Mouse (Mus musculus): Measurements from ENCODE around the gene Phb. TPM values are rescaled to one million over a fixed set of nuclear protein-coding genes. Genes with fewer than 3 reads are reported as not detected.

Gene Phb
- total and polyA plus RNA-seq, 2 experiments from 2014 or later = 132 to 207 TPM

DNA sequence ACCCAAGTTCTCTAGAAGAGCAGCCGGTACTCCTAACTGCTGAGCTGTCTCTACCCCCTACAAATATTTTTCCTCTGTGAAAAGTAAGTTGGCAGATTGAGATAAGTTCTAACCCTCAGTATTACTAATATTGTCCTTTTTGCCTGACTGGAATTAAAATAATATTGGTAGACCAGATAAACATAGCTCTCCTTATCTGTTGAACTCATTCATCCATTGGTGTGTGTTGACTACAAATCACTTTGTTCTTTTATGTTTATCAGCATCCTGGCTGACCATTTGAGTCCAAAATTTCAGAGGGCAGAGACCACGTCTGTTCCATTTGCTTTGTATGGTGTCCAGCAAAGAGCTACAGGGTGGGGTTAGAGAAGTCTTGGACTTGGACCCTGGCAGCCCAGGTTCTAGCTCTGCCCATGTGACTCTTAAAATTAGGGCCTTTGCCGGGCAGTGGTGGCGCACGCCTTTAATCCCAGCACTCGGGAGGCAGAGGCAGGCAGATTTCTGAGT lies 42.8 kb downstream of the Phb start:
- no peak for ATAC-seq (ENCODE audit: low FRiP score)
- Histone ChIP-seq H3K27ac (ENCODE audit: low read depth, low read length) (no peak overlapping the region), H3K4me1 (ENCODE audit: insufficient read depth, low read length) (no peaks in the 10 kb centered on the region; the same call in 1 of the 2 replicates), H3K36me3 (ENCODE audit: insufficient read depth, low read length) (no peaks in the 10 kb centered on the region), H3K27me3 (ENCODE audit: insufficient read depth, low read length) (no peaks in the 10 kb centered on the region), H3K4me3 (ENCODE audit: low read depth, low read length) (no peak overlapping the region), H3K9me3 (ENCODE audit: low read length) (no peaks in the 10 kb centered on the region), H3K4me2 (ENCODE audit: low read depth, low read length, poor library complexity, severe bottlenecking) (no peak overlapping the region), H3K9ac (replicated peaks; ENCODE audit: low read length, poor library complexity, severe bottlenecking) (no peak overlapping the region)
- DNase-seq (ENCODE audit: low spot score) = no peak
- WGBS = 94% methylated on average over 6 of the region's 6 CpGs
- TF ChIP-seq CTCF (IDR thresholded peaks at IDR 0.05) = no peak

GRCm38 (mm10) chr11:95710478-95710877 lies 43.7 kb downstream of the Phb start:
- no peak overlapping the region for H3K9ac ChIP-seq (replicated peaks; ENCODE audit: low read length, poor library complexity, severe bottlenecking)
- no peak for ATAC-seq (ENCODE audit: low FRiP score)
- H3K9me3 ChIP-seq (ENCODE audit: low read length) = no peaks in the 10 kb centered on the region
- no peak overlapping the region for H3K4me3 ChIP-seq (ENCODE audit: low read depth, low read length)
- H3K27me3 ChIP-seq (ENCODE audit: insufficient read depth, low read length) = no peaks in the 10 kb centered on the region
- no peak for DNase-seq (ENCODE audit: low spot score)
- no peaks in the 10 kb centered on the region for H3K36me3 ChIP-seq (ENCODE audit: insufficient read depth, low read length)
- H3K4me2 ChIP-seq (ENCODE audit: low read depth, low read length, poor library complexity, severe bottlenecking) = no peak overlapping the region
- 82% methylated on average over 7 of the region's 7 CpGs for WGBS
- no peak for TF ChIP-seq CTCF (IDR thresholded peaks at IDR 0.05)
- H3K27ac ChIP-seq (ENCODE audit: low read depth, low read length) = no peak overlapping the region
- peaks cover 2% of the 10 kb centered on the region for H3K4me1 ChIP-seq (ENCODE audit: insufficient read depth, low read length)

GRCm38 (mm10) chr11:95712085-95712562 lies 45.4 kb downstream of the Phb start:
- Histone ChIP-seq H3K4me3 (ENCODE audit: low read depth, low read length) (peak overlapping the region; percentile 63), H3K4me2 (ENCODE audit: low read depth, low read length, poor library complexity, severe bottlenecking) (peak overlapping the region; percentile 84), H3K36me3 (ENCODE audit: insufficient read depth, low read length) (no peaks in the 10 kb centered on the region), H3K9me3 (ENCODE audit: low read length) (no peaks in the 10 kb centered on the region), H3K4me1 (ENCODE audit: insufficient read depth, low read length) (peaks cover 9% of the 10 kb centered on the region), H3K9ac (replicated peaks; ENCODE audit: low read length, poor library complexity, severe bottlenecking) (peak overlapping the region; percentile 97; the same call in 1 of the 2 replicates), H3K27ac (ENCODE audit: low read depth, low read length) (peak overlapping the region; percentile 97), H3K27me3 (ENCODE audit: insufficient read depth, low read length) (no peaks in the 10 kb centered on the region)
- TF ChIP-seq CTCF (IDR thresholded peaks at IDR 0.05) = no peak
- 28% methylated on average over 12 of the region's 12 CpGs for WGBS
- ATAC-seq (ENCODE audit: low FRiP score) (peak; percentile 1; the same call in 1 of the 2 replicates), DNase-seq (ENCODE audit: low spot score) (peak; percentile 8)

- H3K4me1 ChIP-seq (ENCODE audit: insufficient read depth, low read length) = peaks cover 9% of the 10 kb centered on the region
- WGBS = 1% methylated on average over 32 of the region's 103 CpGs
- H3K27ac ChIP-seq (ENCODE audit: low read depth, low read length) = peak within 1 kb of the TSS; percentile 97
- DNase-seq (ENCODE audit: low spot score) (peak; percentile 92), ATAC-seq (ENCODE audit: low FRiP score) (peak; percentile 90)
- no peaks in the 10 kb centered on the region for H3K9me3 ChIP-seq (ENCODE audit: low read length)
- H3K36me3 ChIP-seq (ENCODE audit: insufficient read depth, low read length) = no peaks in the 10 kb centered on the region
- H3K27me3 ChIP-seq (ENCODE audit: insufficient read depth, low read length) = no peaks in the 10 kb centered on the region
- peak within 1 kb of the TSS; percentile 63 for H3K4me3 ChIP-seq (ENCODE audit: low read depth, low read length)
- H3K4me2 ChIP-seq (ENCODE audit: low read depth, low read length, poor library complexity, severe bottlenecking) = peak within 1 kb of the TSS; percentile 84
- H3K9ac ChIP-seq (replicated peaks; ENCODE audit: low read length, poor library complexity, severe bottlenecking) = peak within 1 kb of the TSS; percentile 97
- TF ChIP-seq CTCF (IDR thresholded peaks at IDR 0.05) = no peak
Observed at GRCm38 (mm10) chr11:95712563-95713224, 45.9 kb downstream of the Phb start, which contains the start of gene Zfp652. Gene Zfp652 (plus strand): TSS chr11:95712673.

DNA sequence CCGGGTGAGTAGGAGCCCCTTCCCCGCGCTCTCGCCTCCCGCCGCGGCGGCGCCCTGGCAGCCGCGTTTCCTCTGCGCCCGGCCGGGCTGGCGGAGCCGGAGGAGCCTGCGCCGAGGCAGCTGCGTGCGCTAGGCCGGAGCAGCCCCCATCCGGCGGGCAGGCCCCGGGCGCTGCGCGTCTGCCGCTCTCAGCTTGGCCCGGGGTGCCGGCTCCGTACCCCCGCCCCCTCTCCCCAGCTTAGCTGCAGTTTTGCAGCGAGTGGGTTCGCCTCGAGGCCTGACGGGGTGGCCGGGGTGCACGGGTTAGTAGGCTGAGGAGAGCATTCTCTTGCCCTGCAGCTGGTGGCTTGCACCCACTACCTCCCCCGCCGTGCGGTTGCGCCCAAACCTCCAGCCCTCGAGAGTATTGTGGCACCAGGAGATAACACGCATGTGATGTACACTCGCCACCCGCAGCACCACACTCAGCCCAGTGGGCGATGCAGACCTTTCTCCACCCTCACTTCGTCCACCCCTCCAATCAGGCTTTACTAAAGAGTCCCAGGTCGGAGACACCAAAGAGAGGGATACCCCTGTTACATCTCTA lies 46.6 kb downstream of the Phb start:
- H3K4me1 ChIP-seq (ENCODE audit: insufficient read depth, low read length) = peaks cover 9% of the 10 kb centered on the region
- H3K27me3 ChIP-seq (ENCODE audit: insufficient read depth, low read length) = no peaks in the 10 kb centered on the region
- 0% methylated on average over 26 of the region's 49 CpGs for WGBS
- H3K4me3 ChIP-seq (ENCODE audit: low read depth, low read length) = peak overlapping the region; percentile 63
- peak overlapping the region; percentile 97 for H3K9ac ChIP-seq (replicated peaks; ENCODE audit: low read length, poor library complexity, severe bottlenecking)
- peak overlapping the region; percentile 84 for H3K4me2 ChIP-seq (ENCODE audit: low read depth, low read length, poor library complexity, severe bottlenecking)
- no peaks in the 10 kb centered on the region for H3K9me3 ChIP-seq (ENCODE audit: low read length)
- DNase-seq (ENCODE audit: low spot score) = peak; percentile 36
- H3K27ac ChIP-seq (ENCODE audit: low read depth, low read length) = peak overlapping the region; percentile 97
- H3K36me3 ChIP-seq (ENCODE audit: insufficient read depth, low read length) = no peaks in the 10 kb centered on the region
- peak; percentile 62 for ATAC-seq (ENCODE audit: low FRiP score)
- TF ChIP-seq CTCF (IDR thresholded peaks at IDR 0.05) = no peak

DNA sequence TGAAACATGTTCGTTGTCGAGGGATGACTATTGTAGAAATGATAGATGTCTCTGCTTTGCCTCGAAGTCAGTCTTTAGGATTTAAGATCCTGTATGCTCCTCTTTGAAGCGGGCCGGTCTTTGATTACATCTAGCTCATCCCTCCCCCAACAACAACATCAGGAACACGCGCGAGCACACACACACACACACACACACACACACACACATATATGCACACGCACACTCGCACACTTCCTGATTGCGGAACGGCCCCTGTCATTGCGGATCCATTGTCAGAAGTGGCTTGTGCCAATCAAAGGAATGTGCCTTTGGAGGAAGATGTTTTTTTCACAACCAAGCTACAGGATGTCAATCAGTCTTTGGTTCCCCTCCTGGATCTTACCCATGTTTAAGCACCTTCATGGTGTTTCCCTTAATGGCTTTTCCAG lies 47.1 kb downstream of the Phb start:
- peak; percentile 10; the same call in 1 of the 2 replicates for ATAC-seq (ENCODE audit: low FRiP score)
- Histone ChIP-seq H3K27ac (ENCODE audit: low read depth, low read length) (peak overlapping the region; percentile 97; the same call in 1 of the 2 replicates), H3K4me3 (ENCODE audit: low read depth, low read length) (peak overlapping the region; percentile 63), H3K9me3 (ENCODE audit: low read length) (no peaks in the 10 kb centered on the region), H3K9ac (replicated peaks; ENCODE audit: low read length, poor library complexity, severe bottlenecking) (peak overlapping the region; percentile 97), H3K4me2 (ENCODE audit: low read depth, low read length, poor library complexity, severe bottlenecking) (peak overlapping the region; percentile 84), H3K27me3 (ENCODE audit: insufficient read depth, low read length) (no peaks in the 10 kb centered on the region), H3K36me3 (ENCODE audit: insufficient read depth, low read length) (no peaks in the 10 kb centered on the region), H3K4me1 (ENCODE audit: insufficient read depth, low read length) (peaks cover 9% of the 10 kb centered on the region)
- peak; percentile 19 for DNase-seq (ENCODE audit: low spot score)
- under 1% methylated on average over 13 of the region's 13 CpGs for WGBS
- TF ChIP-seq CTCF (IDR thresholded peaks at IDR 0.05) = no peak

All from midbrain, postnatal 0 days (tissue).